Mouse (Mus musculus): Measurements from ENCODE around the gene Sult2b1. TPM values are rescaled to one million over a fixed set of nuclear protein-coding genes. Genes with fewer than 3 reads are reported as not detected.

The Sult2b1 gene
- polyA plus RNA-seq (2012; rRNA removed): 28.3 and 35.1 TPM in 2 replicates

GRCm38 (mm10) chr7:45784524-45785372, at the start of gene Sult2b1:
Gene Sult2b1, minus strand, starts transcription at chr7:45784669.

GRCm38 (mm10) chr7:45830427-45831127, 46.1 kb upstream of the Sult2b1 start, which contains the start of gene Grwd1:
Gene Grwd1, minus strand, starts transcription at chr7:45830944.

GRCm38 (mm10) chr7:45824598-45824997, 40.1 kb upstream of the Sult2b1 start, which contains the start of gene Kcnj14:
Gene Kcnj14, minus strand, starts transcription at chr7:45824782.

GRCm38 (mm10) chr7:45813787-45814779, 29.6 kb upstream of the Sult2b1 start, which contains the start of gene Cyth2:
Gene Cyth2, minus strand, starts transcription at chr7:45814581.

GRCm38 (mm10) chr7:45783511-45784091, 868 bp downstream of the Sult2b1 start, which contains the start of gene Lmtk3:
Gene Lmtk3, plus strand, starts transcription at chr7:45783738.

GRCm38 (mm10) chr7:45725713-45726112, 58.8 kb downstream of the Sult2b1 start, which contains the start of gene Spaca4:
Gene Spaca4, minus strand, starts transcription at chr7:45725813.

GRCm38 (mm10) chr7:45720413-45721233, 63.8 kb downstream of the Sult2b1 start, which contains the start of gene Fam83e:
Gene Fam83e, plus strand, starts transcription at chr7:45721212.

GRCm38 (mm10) chr7:45717918-45718297, 66.6 kb downstream of the Sult2b1 start, which contains the start of gene Sphk2:
Gene Sphk2, minus strand, starts transcription at chr7:45718002.

GRCm38 (mm10) chr7:45715090-45715708, 69.3 kb downstream of the Sult2b1 start, which contains the start of gene Rpl18:
Gene Rpl18, plus strand, starts transcription at chr7:45715457.

GRCm38 (mm10) chr7:45704730-45705442, 79.6 kb downstream of the Sult2b1 start, which contains the start of gene Dbp:
Gene Dbp, plus strand, starts transcription at chr7:45705088.

GRCm38 (mm10) chr7:45699523-45700141, 84.8 kb downstream of the Sult2b1 start, which contains the start of gene Car11:
Gene Car11, plus strand, starts transcription at chr7:45699843.

GRCm38 (mm10) chr7:45693921-45694591, 90.4 kb downstream of the Sult2b1 start, which contains the start of gene Sec1:
Gene Sec1, minus strand, starts transcription at chr7:45694402.

GRCm38 (mm10) chr7:45683396-45684050, 100.9 kb downstream of the Sult2b1 start, which contains the start of gene Ntn5:
Gene Ntn5, plus strand, starts transcription at chr7:45684022.

